Mouse (Mus musculus) heart, embryonic 14.5 days (tissue): ENCODE measurements around the gene Snx29. TPM values are rescaled to one million over a fixed set of nuclear protein-coding genes. Genes with fewer than 3 reads are reported as not detected.

ENCODE experiments used
- ATAC-seq: fragments of 200-750 bp; cut with Nextera tagmentation; 2 replicates; pipeline ENCODE4 v1.8.0; 2017; ENCODE audit warnings: low read depth, moderate TSS enrichment; ENCODE audit not compliant: insufficient number of reproducible peaks, insufficient read depth, low FRiP score
- H3K27ac ChIP-seq, 2 experiments: fragments of 200-500 bp in 1 of 2; fragments of 300-500 bp in 1 of 2; sonication (generic) in 1 of 2; replicated peaks in 1 of 2; 2 replicates each; pipeline ENCODE4 v1.5.1; 2012 to 2014; ENCODE audit warnings: low read depth in 2 of 2, low read length in 2 of 2, control low read depth in 1 of 2, mild to moderate bottlenecking in 1 of 2, mixed read lengths in 1 of 2; ENCODE audit not compliant: control insufficient read depth in 1 of 2, insufficient read depth in 1 of 2
- H3K27me3 ChIP-seq: fragments of 300-500 bp; sonication (generic); 2 replicates; pipeline ENCODE4 v1.6.1; 2014; ENCODE audit warnings: mild to moderate bottlenecking, low read length, control low read depth; ENCODE audit not compliant: control insufficient read depth, insufficient read depth
- H3K36me3 ChIP-seq: fragments of 300-500 bp; sonication (generic); 2 replicates; pipeline ENCODE4 v1.6.1; 2014; ENCODE audit warnings: mild to moderate bottlenecking, control low read depth, low read length, mixed read lengths; ENCODE audit not compliant: control insufficient read depth, insufficient read depth
- H3K4me1 ChIP-seq, 2 experiments: fragments of 200-500 bp in 1 of 2; fragments of 300-500 bp in 1 of 2; sonication (generic) in 1 of 2; 2 replicates each; pipeline ENCODE4 v1.6.1; 2012 to 2014; ENCODE audit warnings: low read length in 2 of 2, control low read depth in 1 of 2, mixed read lengths in 1 of 2; ENCODE audit not compliant: control insufficient read depth in 2 of 2, insufficient read depth in 2 of 2
- H3K4me2 ChIP-seq: fragments of 300-500 bp; sonication (generic); 2 replicates; pipeline ENCODE4 v1.6.1; 2014; ENCODE audit warnings: mild to moderate bottlenecking, low read length
- H3K4me3 ChIP-seq, 2 experiments: fragments of 200-500 bp in 1 of 2; fragments of 300-500 bp in 1 of 2; sonication (generic) in 1 of 2; 2 replicates each; pipeline ENCODE4 v1.5.1; 2012 to 2014; ENCODE audit warnings: low read length in 2 of 2, mild to moderate bottlenecking in 2 of 2, control low read depth in 1 of 2, low read depth in 1 of 2, moderate library complexity in 1 of 2; ENCODE audit not compliant: control insufficient read depth in 1 of 2, insufficient read depth in 1 of 2
- H3K9ac ChIP-seq: fragments of 300-500 bp; sonication (generic); 2 replicates; pipeline ENCODE4 v1.6.1; 2014; ENCODE audit warnings: mild to moderate bottlenecking, low read length
- H3K9me3 ChIP-seq: fragments of 300-500 bp; sonication (generic); 2 replicates; pipeline ENCODE4 v1.6.1; 2016; ENCODE audit warnings: low read length, control low read depth; ENCODE audit not compliant: control insufficient read depth
- WGBS: fragments of 180-500 bp; shearing (Covaris S2); extraction: QIAGEN DNeasy Blood & Tissue Kit; methylation state at CpG from one replicate; pipeline ENCODE4 v1.1.7; 2014; 5-methylcytosine and 5-hydroxymethylcytosine counted together
- polyA plus RNA-seq: library from polyadenylated mRNA; unstranded; fragments of >200 nt; fragmentation: Nextera tagmentation; extraction: Ambion mirVana; gene quantifications from 2 replicates; pipeline ENCODE4 v1.2.1, GENCODE M21; 2014

The Snx29 gene
- polyA plus RNA-seq, 1 experiment from 2014 or later = 7.7 TPM

DNA sequence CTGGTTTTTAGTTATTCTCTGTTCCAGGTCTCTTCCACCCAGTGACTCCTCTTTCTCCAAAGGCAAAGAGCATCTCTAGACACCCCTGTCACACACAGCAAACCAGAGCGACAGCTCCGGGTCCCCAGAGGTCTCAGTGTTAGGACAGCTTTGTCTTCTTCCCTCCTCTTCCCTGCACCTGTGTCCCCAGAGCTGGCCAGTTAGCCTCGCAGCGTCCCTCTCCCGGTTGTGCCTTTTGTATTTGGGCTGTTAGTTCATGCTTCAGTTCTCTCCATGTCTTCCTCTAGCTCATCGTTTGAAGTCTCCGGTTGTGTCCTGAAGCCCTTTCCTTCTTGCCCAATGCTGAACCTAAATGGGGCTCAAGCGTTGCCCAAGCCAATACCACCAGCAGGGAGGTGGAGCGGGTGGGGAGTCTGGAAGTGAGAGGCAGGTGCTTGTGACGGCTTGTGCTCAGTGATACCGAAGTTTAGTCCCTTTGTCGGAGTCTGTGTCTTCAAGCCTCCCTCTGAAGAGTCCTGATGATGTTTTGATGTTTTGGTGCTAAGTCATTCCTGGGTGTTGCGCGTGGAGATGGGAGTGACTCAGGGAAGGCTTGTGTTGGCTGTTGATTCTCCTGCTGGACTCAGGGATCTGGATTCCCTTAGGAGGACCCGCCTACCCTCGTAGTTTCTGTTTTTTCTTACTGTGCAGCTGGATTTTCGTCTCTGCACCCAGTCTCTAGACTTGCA, 780 bp downstream of the Snx29 start:
- Histone ChIP-seq H3K36me3 (no peaks in the 10 kb centered on the region), H3K4me3 (peak overlapping the region; percentile 67 to 87), H3K4me2 (peak overlapping the region; percentile 98), H3K9me3 (no peaks in the 10 kb centered on the region), H3K9ac (peak overlapping the region; percentile 87), H3K4me1 (peaks cover 7 to 14% of the 10 kb centered on the region in 2 experiments), H3K27ac (peak overlapping the region in 1 of 2 experiments; percentile 82; a peak in 2 of 4 replicates), H3K27me3 (no peaks in the 10 kb centered on the region)
- no peak for ATAC-seq
- WGBS = 6% methylated on average over 17 of the region's 17 CpGs

- Histone ChIP-seq H3K36me3 (no peaks in the 10 kb centered on the region), H3K4me3 (no peak overlapping the region), H3K4me1 (peaks cover 0 to 8% of the 10 kb centered on the region in 2 experiments; a peak in 2 of 4 replicates), H3K4me2 (no peak overlapping the region), H3K27ac (no peak overlapping the region; a peak in 1 of 4 replicates), H3K9me3 (no peaks in the 10 kb centered on the region), H3K9ac (no peak overlapping the region), H3K27me3 (no peaks in the 10 kb centered on the region)
- ATAC-seq = no peak
- WGBS = 64% methylated on average over 3 of the region's 3 CpGs
These were observed 7.5 kb downstream of the Snx29 start for GRCm38 (mm10) chr16:11330081-11330800.

DNA sequence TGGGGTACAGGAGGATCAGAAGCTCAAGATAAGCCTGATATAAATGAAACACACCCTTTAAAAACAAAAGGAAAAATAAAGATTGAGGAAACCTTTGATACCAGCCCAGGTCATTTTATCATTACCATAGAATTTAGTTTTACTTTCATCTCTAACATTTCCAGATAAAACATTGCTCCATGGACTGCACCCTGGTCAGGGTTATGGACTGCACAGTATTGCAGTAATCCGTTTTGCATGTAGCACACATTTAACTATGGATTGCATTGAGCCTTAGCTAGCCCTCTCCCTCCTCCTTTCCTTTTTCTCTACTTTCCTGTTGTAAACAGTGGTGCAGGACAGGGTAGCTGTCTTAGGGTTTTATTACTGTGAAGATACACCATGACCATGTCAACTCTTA, 8.3 kb downstream of the Snx29 start:
- no peak overlapping the region for H3K4me2 ChIP-seq
- 81% methylated on average over 1 of the region's 1 CpGs for WGBS
- H3K27ac ChIP-seq = no peak overlapping the region
- no peak overlapping the region for H3K4me3 ChIP-seq
- no peaks in the 10 kb centered on the region for H3K27me3 ChIP-seq
- H3K36me3 ChIP-seq = no peaks in the 10 kb centered on the region
- no peak overlapping the region for H3K9ac ChIP-seq
- H3K4me1 ChIP-seq = peaks cover 0 to 8% of the 10 kb centered on the region in 2 experiments; a peak in 2 of 4 replicates
- no peak for ATAC-seq
- H3K9me3 ChIP-seq = no peaks in the 10 kb centered on the region

DNA sequence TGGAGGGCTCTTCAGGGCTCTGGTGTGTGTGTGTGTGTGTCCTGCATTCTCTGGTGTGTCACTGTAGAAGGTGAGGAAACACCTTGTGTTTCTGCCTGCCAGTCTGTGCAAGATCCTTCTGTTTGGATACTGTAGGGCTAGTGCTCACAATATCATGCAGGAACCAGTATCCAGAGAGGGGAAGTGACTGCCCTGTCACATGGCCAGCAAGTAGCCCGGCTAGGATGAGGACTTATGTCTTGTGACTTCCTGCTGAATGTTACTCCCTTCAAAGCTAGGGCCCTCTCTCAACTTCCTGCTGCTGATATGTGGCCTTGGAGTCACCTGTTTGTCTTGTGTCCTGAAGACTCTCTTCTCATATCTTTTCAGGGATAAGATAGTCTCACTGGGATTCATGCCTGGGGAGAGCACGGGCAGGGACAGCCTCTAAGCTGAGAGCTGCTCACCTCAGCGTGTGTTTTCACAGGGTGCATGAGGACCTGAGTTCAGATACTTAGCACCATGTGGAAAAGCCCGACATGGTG, 20.6 kb downstream of the Snx29 start:
- H3K9me3 ChIP-seq = no peaks in the 10 kb centered on the region
- no peak for ATAC-seq
- H3K27ac ChIP-seq = no peak overlapping the region; a peak in 1 of 4 replicates
- no peaks in the 10 kb centered on the region for H3K27me3 ChIP-seq
- H3K4me1 ChIP-seq = peaks cover 0 to 4% of the 10 kb centered on the region in 2 experiments; a peak in 1 of 4 replicates
- no peak overlapping the region for H3K4me2 ChIP-seq
- H3K4me3 ChIP-seq = no peak overlapping the region
- H3K36me3 ChIP-seq = 0 out of 2 replicates have a peak, but pooled peaks cover 3% of the 10 kb centered on the region
- no peak overlapping the region for H3K9ac ChIP-seq
- 38% methylated on average over 4 of the region's 4 CpGs for WGBS

GRCm38 (mm10) chr16:11351903-11352302, 29.2 kb downstream of the Snx29 start:
- Histone ChIP-seq H3K9me3 (0 out of 2 replicates have a peak, but pooled peaks cover 5% of the 10 kb centered on the region), H3K4me1 (peaks cover 4 to 10% of the 10 kb centered on the region in 2 experiments), H3K9ac (no peak overlapping the region), H3K27me3 (no peaks in the 10 kb centered on the region), H3K4me3 (no peak overlapping the region), H3K27ac (peak overlapping the region; percentile 15 to 25; a peak in 1 of 4 replicates), H3K36me3 (0 out of 2 replicates have a peak, but pooled peaks cover 3% of the 10 kb centered on the region), H3K4me2 (peak overlapping the region; percentile 26; the same call in 1 of the 2 replicates)
- 0 out of 2 replicates have a peak, but pooled peaks have one; percentile 26 for ATAC-seq
- 15% methylated on average over 7 of the region's 7 CpGs for WGBS

GRCm38 (mm10) chr16:11359173-11359572, 36.5 kb downstream of the Snx29 start:
- H3K27ac ChIP-seq = no peak overlapping the region
- no peak overlapping the region for H3K9ac ChIP-seq
- H3K36me3 ChIP-seq = no peaks in the 10 kb centered on the region
- H3K9me3 ChIP-seq = no peaks in the 10 kb centered on the region
- 75% methylated on average over 5 of the region's 5 CpGs for WGBS
- H3K4me3 ChIP-seq = no peak overlapping the region
- ATAC-seq = no peak
- H3K4me1 ChIP-seq = no peaks in the 10 kb centered on the region
- no peak overlapping the region for H3K4me2 ChIP-seq
- H3K27me3 ChIP-seq = no peaks in the 10 kb centered on the region

- H3K9ac ChIP-seq = no peak overlapping the region
- no peak overlapping the region for H3K4me2 ChIP-seq
- no peak overlapping the region for H3K4me3 ChIP-seq
- no peaks in the 10 kb centered on the region for H3K36me3 ChIP-seq
- H3K4me1 ChIP-seq = no peaks in the 10 kb centered on the region
- no peaks in the 10 kb centered on the region for H3K27me3 ChIP-seq
- 46% methylated on average over 10 of the region's 10 CpGs for WGBS
- no peak for ATAC-seq
- H3K9me3 ChIP-seq = no peaks in the 10 kb centered on the region
- no peak overlapping the region for H3K27ac ChIP-seq
These were observed 37.2 kb downstream of the Snx29 start for GRCm38 (mm10) chr16:11359919-11360318.
